Mouse (Mus musculus): ENCODE measurements around the gene Vps35. TPM values are rescaled to one million over a fixed set of nuclear protein-coding genes. Genes with fewer than 3 reads are reported as not detected.
A peak's percentile ranks its signal among the peaks of the same experiment; 100 is the strongest.

The Vps35 gene
- 176 and 187 TPM in 2 replicates for polyA plus RNA-seq (2014; fragmentation: Nextera tagmentation; extraction: Ambion mirVana)

DNA sequence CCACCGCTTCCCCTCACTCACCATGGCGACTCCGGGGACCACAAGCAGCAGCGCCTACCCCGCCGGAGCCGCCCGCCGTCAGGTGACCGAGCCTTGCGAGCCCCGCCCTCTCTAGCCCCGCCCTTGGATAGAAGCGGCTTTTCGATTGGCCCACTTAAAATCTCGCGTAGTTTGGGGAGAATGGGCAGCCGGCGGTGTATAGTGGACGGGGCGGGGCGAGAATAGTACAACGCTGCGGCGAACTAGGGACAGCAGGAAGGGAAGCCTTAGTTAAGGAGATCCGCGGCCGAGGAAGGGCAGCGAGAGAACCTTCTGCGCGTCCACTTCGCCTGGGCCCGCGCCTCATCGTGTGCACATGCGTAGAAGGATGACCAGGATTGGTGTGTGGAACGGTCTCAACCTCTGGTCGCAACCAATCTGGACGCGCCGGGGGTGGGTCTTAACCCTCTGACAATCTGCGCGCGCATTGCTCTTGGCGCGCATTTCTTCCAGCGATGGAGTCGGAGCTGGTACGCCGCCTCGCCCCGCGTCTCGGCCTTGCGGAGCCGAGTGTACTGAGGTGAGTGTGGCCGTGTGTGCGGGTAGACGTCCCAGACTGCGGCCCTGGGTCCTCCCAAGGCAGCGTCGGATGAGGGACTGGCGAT lies at the start of gene Vps35, which contains the start of gene Orc6:
Gene Vps35, minus strand, starts transcription at position 369 of the 644 bp plus-strand sequence.
Gene Orc6, plus strand, starts transcription at position 199 of the 644 bp plus-strand sequence.
- Histone ChIP-seq H3K36me3 (replicated peaks; ENCODE audit: control insufficient read depth, insufficient read depth, low read depth, low read length) (no peaks in the 10 kb centered on the region; the same call in 1 of the 2 replicates), H3K9me3 (replicated peaks; ENCODE audit: control insufficient read depth, low read length) (no peaks in the 10 kb centered on the region), H3K4me2 (ENCODE audit: low read depth, low read length) (peak within 1 kb of the TSS; percentile 65), H3K27ac (replicated peaks; ENCODE audit: low read depth, low read length) (peak within 1 kb of the TSS; percentile 94), H3K4me3 (ENCODE audit: low read depth, low read length) (peak within 1 kb of the TSS; percentile 93), H3K27me3 (ENCODE audit: control insufficient read depth, insufficient read depth, low read length) (no peaks in the 10 kb centered on the region), H3K4me1 (ENCODE audit: control insufficient read depth, insufficient read depth, low read length) (no peaks in the 10 kb centered on the region), H3K9ac (replicated peaks; ENCODE audit: low read length) (peak within 1 kb of the TSS; percentile 91)
- DNase-seq (ENCODE audit: low spot score) (peak; percentile 98), ATAC-seq (replicated peaks; ENCODE audit: insufficient number of reproducible peaks, low FRiP score, low TSS enrichment, low read depth) (peak; percentile 98)
- WGBS, result under 1% methylated on average over 63 of the region's 63 CpGs

DNA sequence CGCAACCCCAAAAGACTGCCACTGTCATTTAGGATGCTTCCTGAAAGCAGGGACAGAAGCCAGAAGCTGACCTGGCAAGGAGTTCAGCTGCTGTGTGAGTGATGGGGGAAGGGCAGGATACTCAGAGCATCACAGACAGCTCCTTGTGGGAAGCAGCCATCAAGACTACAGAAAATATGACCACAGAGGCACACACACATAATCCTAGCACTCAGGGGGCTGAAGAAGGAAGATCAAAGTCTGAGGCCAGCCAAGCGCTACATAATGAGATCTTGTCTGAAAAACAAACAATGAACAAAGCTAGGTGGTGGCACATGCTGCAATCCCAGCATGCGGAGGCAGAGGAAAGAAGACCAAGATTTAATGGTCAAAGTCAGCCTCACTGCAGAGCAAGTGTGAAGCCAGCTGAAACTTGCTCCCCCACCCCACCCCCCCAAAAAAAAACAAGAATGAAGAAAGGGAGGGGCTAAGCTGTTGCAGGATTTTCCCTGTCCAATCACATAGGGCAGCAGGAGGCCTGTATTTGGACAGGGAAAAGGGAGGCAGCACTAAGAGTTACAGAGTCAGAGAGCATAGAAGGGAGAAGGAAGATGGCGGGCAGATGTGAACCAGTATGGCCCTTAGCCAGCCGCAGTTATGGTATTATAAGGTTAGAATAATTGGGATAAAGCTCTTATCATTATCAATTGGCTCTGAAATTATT lies 40.4 kb upstream of the Vps35 start:
- H3K4me2 ChIP-seq (ENCODE audit: low read depth, low read length), result no peak overlapping the region
- H3K27me3 ChIP-seq (ENCODE audit: control insufficient read depth, insufficient read depth, low read length), result no peaks in the 10 kb centered on the region
- H3K9ac ChIP-seq (replicated peaks; ENCODE audit: low read length), result no peak overlapping the region
- no peaks in the 10 kb centered on the region for H3K36me3 ChIP-seq (replicated peaks; ENCODE audit: control insufficient read depth, insufficient read depth, low read depth, low read length)
- peak; percentile 4 for DNase-seq (ENCODE audit: low spot score)
- 65% methylated on average over 5 of the region's 5 CpGs for WGBS
- no peak for ATAC-seq (replicated peaks; ENCODE audit: insufficient number of reproducible peaks, low FRiP score, low TSS enrichment, low read depth)
- H3K4me1 ChIP-seq (ENCODE audit: control insufficient read depth, insufficient read depth, low read length), result no peaks in the 10 kb centered on the region
- no peak overlapping the region for H3K27ac ChIP-seq (replicated peaks; ENCODE audit: low read depth, low read length)
- no peak overlapping the region for H3K4me3 ChIP-seq (ENCODE audit: low read depth, low read length)
- no peaks in the 10 kb centered on the region for H3K9me3 ChIP-seq (replicated peaks; ENCODE audit: control insufficient read depth, low read length)

DNA sequence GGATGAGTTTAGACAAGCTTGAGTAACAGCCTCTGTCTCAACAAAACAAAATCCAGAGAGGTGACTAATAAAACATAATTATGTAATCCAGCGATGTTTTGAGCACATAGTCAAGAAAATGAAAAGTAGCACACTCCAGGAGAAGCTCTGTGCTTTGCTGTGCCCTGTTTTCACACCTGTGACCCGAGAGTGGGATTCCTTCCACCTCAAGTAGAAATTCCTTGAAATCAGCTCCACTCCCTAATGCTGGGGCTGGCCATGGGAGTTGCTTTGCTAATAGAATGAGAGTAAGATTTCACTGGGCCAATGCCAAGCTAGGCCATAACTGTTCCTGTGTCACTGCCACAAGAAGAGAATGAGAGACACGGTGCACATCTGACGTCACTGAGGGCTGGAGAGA lies 38.1 kb upstream of the Vps35 start:
- DNase-seq (ENCODE audit: low spot score) (no peak), ATAC-seq (replicated peaks; ENCODE audit: insufficient number of reproducible peaks, low FRiP score, low TSS enrichment, low read depth) (no peak)
- no peaks in the 10 kb centered on the region for H3K9me3 ChIP-seq (replicated peaks; ENCODE audit: control insufficient read depth, low read length)
- no peak overlapping the region for H3K27ac ChIP-seq (replicated peaks; ENCODE audit: low read depth, low read length)
- no peak overlapping the region for H3K4me2 ChIP-seq (ENCODE audit: low read depth, low read length)
- WGBS, result 82% methylated on average over 4 of the region's 4 CpGs
- no peaks in the 10 kb centered on the region for H3K4me1 ChIP-seq (ENCODE audit: control insufficient read depth, insufficient read depth, low read length)
- H3K27me3 ChIP-seq (ENCODE audit: control insufficient read depth, insufficient read depth, low read length), result no peaks in the 10 kb centered on the region
- no peaks in the 10 kb centered on the region for H3K36me3 ChIP-seq (replicated peaks; ENCODE audit: control insufficient read depth, insufficient read depth, low read depth, low read length)
- no peak overlapping the region for H3K4me3 ChIP-seq (ENCODE audit: low read depth, low read length)
- H3K9ac ChIP-seq (replicated peaks; ENCODE audit: low read length), result no peak overlapping the region

DNA sequence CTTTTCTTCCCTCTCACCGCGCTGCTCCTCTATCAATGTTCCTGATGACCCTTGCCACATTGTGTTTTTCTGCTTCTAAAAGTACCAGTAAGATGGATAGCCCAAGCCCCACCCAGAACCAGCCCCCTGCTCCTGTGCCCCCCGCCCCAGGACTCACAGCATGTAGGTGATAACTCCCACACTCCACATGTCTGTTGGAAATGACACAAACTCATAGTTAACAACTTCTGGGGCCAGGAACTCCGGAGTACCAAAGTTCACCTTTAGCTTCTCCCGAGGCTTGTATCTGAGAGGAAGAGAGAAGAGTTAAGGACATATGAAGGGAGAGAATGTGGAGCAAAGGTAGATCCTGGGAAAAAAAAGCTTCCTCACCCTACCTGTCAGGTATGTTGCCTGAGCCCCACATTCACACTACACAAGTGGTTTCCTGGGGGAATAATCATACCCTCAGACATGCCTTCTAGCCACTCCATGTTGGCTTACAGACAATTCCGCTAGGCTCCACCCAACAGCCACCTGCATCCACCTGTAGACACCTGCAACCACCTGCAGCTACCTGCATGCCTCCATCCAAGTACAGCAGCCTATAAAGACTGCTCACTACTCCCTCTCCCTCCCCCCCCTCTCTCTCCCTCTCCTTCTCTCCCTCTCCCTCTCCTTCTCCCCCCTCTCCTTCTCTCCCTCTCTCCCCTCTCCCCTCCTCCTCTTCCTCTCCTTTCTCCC lies 36.8 kb upstream of the Vps35 start:
- Histone ChIP-seq H3K4me1 (ENCODE audit: control insufficient read depth, insufficient read depth, low read length) (no peaks in the 10 kb centered on the region), H3K36me3 (replicated peaks; ENCODE audit: control insufficient read depth, insufficient read depth, low read depth, low read length) (no peaks in the 10 kb centered on the region), H3K9me3 (replicated peaks; ENCODE audit: control insufficient read depth, low read length) (no peaks in the 10 kb centered on the region), H3K4me2 (ENCODE audit: low read depth, low read length) (no peak overlapping the region), H3K27ac (replicated peaks; ENCODE audit: low read depth, low read length) (no peak overlapping the region), H3K27me3 (ENCODE audit: control insufficient read depth, insufficient read depth, low read length) (no peaks in the 10 kb centered on the region), H3K9ac (replicated peaks; ENCODE audit: low read length) (no peak overlapping the region), H3K4me3 (ENCODE audit: low read depth, low read length) (no peak overlapping the region)
- no peak for DNase-seq (ENCODE audit: low spot score)
- no peak for ATAC-seq (replicated peaks; ENCODE audit: insufficient number of reproducible peaks, low FRiP score, low TSS enrichment, low read depth)
- 75% methylated on average over 6 of the region's 6 CpGs for WGBS

DNA sequence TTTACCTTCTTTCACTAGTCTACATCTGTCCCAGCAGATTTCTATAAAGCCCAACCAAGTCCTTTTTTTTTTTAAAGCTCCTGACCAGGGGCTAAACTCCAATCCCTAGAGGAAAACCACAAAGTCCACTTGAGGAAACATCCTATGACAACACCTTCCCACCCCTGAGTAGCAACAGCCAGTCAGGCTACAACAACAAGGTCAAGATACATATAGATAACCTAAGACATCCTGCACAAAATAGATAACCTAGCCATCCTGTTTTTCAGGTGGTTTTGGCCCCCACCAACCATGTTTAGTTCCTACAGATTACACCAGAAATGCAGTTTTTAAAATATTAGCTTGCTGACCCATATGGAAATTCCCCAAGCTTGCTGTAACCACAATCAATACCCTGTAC lies 35.5 kb upstream of the Vps35 start:
- DNase-seq (ENCODE audit: low spot score), result no peak

DNA sequence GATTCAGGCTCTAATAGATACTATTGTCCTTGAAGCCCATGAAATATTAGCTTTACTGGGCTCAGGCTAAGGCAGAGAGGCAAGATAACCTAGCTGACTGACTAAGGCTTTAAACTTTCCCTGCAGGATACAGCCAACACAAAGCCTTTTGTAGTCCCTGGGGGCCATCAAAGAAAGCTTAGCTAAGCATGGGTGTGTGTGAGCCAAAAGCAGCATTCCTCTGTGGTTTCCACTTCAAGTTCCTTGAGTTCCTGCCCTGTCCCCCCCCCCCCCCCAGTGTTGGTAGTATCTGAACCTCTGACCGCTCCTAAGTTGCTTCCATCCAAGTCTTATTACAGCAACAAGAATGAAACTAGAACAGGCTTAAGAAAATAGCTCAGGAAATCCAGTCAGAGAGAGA lies 29.9 kb upstream of the Vps35 start:
- H3K27ac ChIP-seq (replicated peaks; ENCODE audit: low read depth, low read length), result no peak overlapping the region
- no peak for DNase-seq (ENCODE audit: low spot score)
- H3K4me2 ChIP-seq (ENCODE audit: low read depth, low read length), result no peak overlapping the region
- no peak for ATAC-seq (replicated peaks; ENCODE audit: insufficient number of reproducible peaks, low FRiP score, low TSS enrichment, low read depth)
- no peak overlapping the region for H3K9ac ChIP-seq (replicated peaks; ENCODE audit: low read length)
- no peak overlapping the region for H3K4me3 ChIP-seq (ENCODE audit: low read depth, low read length)
- no peaks in the 10 kb centered on the region for H3K4me1 ChIP-seq (ENCODE audit: control insufficient read depth, insufficient read depth, low read length)
- H3K9me3 ChIP-seq (replicated peaks; ENCODE audit: control insufficient read depth, low read length), result no peaks in the 10 kb centered on the region
- 74% methylated on average over 1 of the region's 1 CpGs for WGBS
- no peaks in the 10 kb centered on the region for H3K36me3 ChIP-seq (replicated peaks; ENCODE audit: control insufficient read depth, insufficient read depth, low read depth, low read length)
- no peaks in the 10 kb centered on the region for H3K27me3 ChIP-seq (ENCODE audit: control insufficient read depth, insufficient read depth, low read length)

More for the DNA sequence above, 35.5 kb upstream of the Vps35 start:
- Histone ChIP-seq H3K27me3 (ENCODE audit: control insufficient read depth, insufficient read depth, low read length) (no peaks in the 10 kb centered on the region), H3K4me2 (ENCODE audit: low read depth, low read length) (no peak overlapping the region), H3K9me3 (replicated peaks; ENCODE audit: control insufficient read depth, low read length) (no peaks in the 10 kb centered on the region), H3K27ac (replicated peaks; ENCODE audit: low read depth, low read length) (no peak overlapping the region), H3K4me3 (ENCODE audit: low read depth, low read length) (no peak overlapping the region), H3K4me1 (ENCODE audit: control insufficient read depth, insufficient read depth, low read length) (no peaks in the 10 kb centered on the region), H3K36me3 (replicated peaks; ENCODE audit: control insufficient read depth, insufficient read depth, low read depth, low read length) (no peaks in the 10 kb centered on the region), H3K9ac (replicated peaks; ENCODE audit: low read length) (no peak overlapping the region)
- no peak for ATAC-seq (replicated peaks; ENCODE audit: insufficient number of reproducible peaks, low FRiP score, low TSS enrichment, low read depth)

DNA sequence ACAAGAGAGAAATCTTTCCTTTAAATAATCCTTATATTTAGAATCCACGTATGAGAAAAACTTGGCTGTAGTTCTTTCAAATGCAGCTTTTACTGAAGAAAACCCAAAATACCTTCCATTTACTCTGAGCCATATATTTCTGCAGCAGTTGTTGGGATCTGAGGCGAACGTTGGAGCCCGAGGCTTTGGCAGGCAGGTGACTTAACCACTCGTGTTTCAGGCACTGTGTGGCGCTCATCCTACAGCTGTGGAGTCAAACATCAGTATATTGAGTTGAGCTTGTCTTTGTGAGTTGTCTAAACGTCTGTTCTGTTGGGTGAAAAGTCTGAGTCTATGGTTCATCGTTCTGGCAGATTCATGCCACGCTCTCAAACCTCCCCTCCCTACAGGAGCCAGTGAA lies 27.4 kb upstream of the Vps35 start:
- Histone ChIP-seq H3K36me3 (replicated peaks; ENCODE audit: control insufficient read depth, insufficient read depth, low read depth, low read length) (no peaks in the 10 kb centered on the region), H3K4me1 (ENCODE audit: control insufficient read depth, insufficient read depth, low read length) (no peaks in the 10 kb centered on the region), H3K9ac (replicated peaks; ENCODE audit: low read length) (no peak overlapping the region), H3K9me3 (replicated peaks; ENCODE audit: control insufficient read depth, low read length) (no peaks in the 10 kb centered on the region), H3K4me3 (ENCODE audit: low read depth, low read length) (no peak overlapping the region), H3K27me3 (ENCODE audit: control insufficient read depth, insufficient read depth, low read length) (no peaks in the 10 kb centered on the region), H3K27ac (replicated peaks; ENCODE audit: low read depth, low read length) (no peak overlapping the region), H3K4me2 (ENCODE audit: low read depth, low read length) (no peak overlapping the region)
- ATAC-seq (replicated peaks; ENCODE audit: insufficient number of reproducible peaks, low FRiP score, low TSS enrichment, low read depth) (no peak), DNase-seq (ENCODE audit: low spot score) (no peak)
- WGBS, result 77% methylated on average over 9 of the region's 9 CpGs

DNA sequence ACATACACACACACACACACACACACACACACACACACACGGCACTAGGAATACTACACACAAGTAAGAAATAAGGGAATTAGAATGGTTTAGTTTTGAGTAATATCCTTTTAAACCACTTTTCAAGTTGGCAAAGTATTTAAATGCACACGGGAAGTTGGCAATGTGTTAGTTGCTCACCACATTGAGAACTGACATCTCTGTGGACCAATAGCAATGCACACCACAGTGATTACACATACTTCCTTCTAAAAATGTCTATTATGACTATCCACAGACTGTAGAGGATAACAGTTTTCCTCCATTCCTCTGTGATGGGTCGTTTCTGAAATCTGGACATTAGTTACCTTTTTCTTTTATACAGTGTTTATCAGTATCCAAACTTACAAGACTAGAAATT lies 23.5 kb upstream of the Vps35 start:
- Histone ChIP-seq H3K36me3 (replicated peaks; ENCODE audit: control insufficient read depth, insufficient read depth, low read depth, low read length) (no peaks in the 10 kb centered on the region), H3K9me3 (replicated peaks; ENCODE audit: control insufficient read depth, low read length) (no peaks in the 10 kb centered on the region), H3K9ac (replicated peaks; ENCODE audit: low read length) (no peak overlapping the region), H3K4me3 (ENCODE audit: low read depth, low read length) (no peak overlapping the region), H3K4me1 (ENCODE audit: control insufficient read depth, insufficient read depth, low read length) (no peaks in the 10 kb centered on the region), H3K4me2 (ENCODE audit: low read depth, low read length) (no peak overlapping the region), H3K27me3 (ENCODE audit: control insufficient read depth, insufficient read depth, low read length) (no peaks in the 10 kb centered on the region), H3K27ac (replicated peaks; ENCODE audit: low read depth, low read length) (no peak overlapping the region)
- DNase-seq (ENCODE audit: low spot score) (no peak), ATAC-seq (replicated peaks; ENCODE audit: insufficient number of reproducible peaks, low FRiP score, low TSS enrichment, low read depth) (no peak)
- 77% methylated on average over 3 of the region's 3 CpGs for WGBS

Data from embryonic facial prominence, embryonic 11.5 days (tissue).